In genomic region chr4:70355659-70356350, GRCm38 (mm10) we compare ENCODE assay signal across 7 mouse cellular contexts. TPM values are rescaled to one million over a fixed set of nuclear protein-coding genes. Genes with fewer than 3 reads are reported as not detected.
DNase-seq lines count a peak whose midpoint lies in the region; ATAC-seq lines count a peak whose summit lies in the region.

No protein-coding gene starts in this region.

- peak; percentile 87 for ATAC-seq in forebrain, embryonic 16.5 days
- peak; percentile 70 for ATAC-seq in megakaryocyte, adult 5-6 weeks (ENCODE audit: poor library complexity, severe bottlenecking)

- no peaks in the 10 kb centered on the region for H3K9me3 ChIP-seq in forebrain, embryonic 16.5 days (ENCODE audit: control insufficient read depth, low read length)

- no peak overlapping the region for H3K9ac ChIP-seq in forebrain, embryonic 16.5 days (replicated peaks; ENCODE audit: low read depth, low read length)

- no peak overlapping the region for H3K4me2 ChIP-seq in forebrain, embryonic 16.5 days (ENCODE audit: low read length)

- H3K4me3 ChIP-seq in forebrain, embryonic 16.5 days (replicated peaks; ENCODE audit: low read length), result no peak overlapping the region

- H3K4me1 ChIP-seq in forebrain, embryonic 16.5 days (replicated peaks; ENCODE audit: control insufficient read depth, insufficient read depth, low read length), result no peaks in the 10 kb centered on the region

- 68% methylated on average over 9 of the region's 9 CpGs for WGBS in forebrain, embryonic 16.5 days

- H3K36me3 ChIP-seq in forebrain, embryonic 16.5 days (ENCODE audit: control insufficient read depth, insufficient read depth), result peaks cover 11% of the 10 kb centered on the region

- DNase-seq in NIH3T3 (ENCODE audit: low read depth), result peak; percentile 89
- DNase-seq in c-Kit-positive CD71-positive TER-119-negative erythroid progenitor cells, embryonic 14.5 days (ENCODE audit: low read depth), result peak; percentile 22
- peak; percentile 59 for DNase-seq in induced T-regulatory cell, adult 2 months (ENCODE audit: low read depth)
- peak; percentile 66 to 67 for DNase-seq in left cerebral cortex, adult 18-20 months (ENCODE audit: low spot score in 2 of 2)
- peak; percentile 53 for DNase-seq in right cerebral cortex, postnatal 14 days

- no peak overlapping the region for H3K27ac ChIP-seq in forebrain, embryonic 16.5 days (ENCODE audit: low read length)

- no peaks in the 10 kb centered on the region for H3K27me3 ChIP-seq in forebrain, embryonic 16.5 days (replicated peaks; ENCODE audit: control insufficient read depth, insufficient read depth, low read length)

RNA-seq across cellular contexts. Expression of gene Cdk5rap2, which starts 54.4 kb away (rescaled TPM):
- polyA plus RNA-seq in forebrain, embryonic 16.5 days (2015; fragmentation: Nextera tagmentation; extraction: Ambion mirVana), result 10.9 and 12.5 TPM in 2 replicates
- 1 to 10 TPM; 6.3 to 7.1 TPM for total RNA-seq in left cerebral cortex, adult 18-20 months (2021)
- total RNA-seq in megakaryocyte, adult 5-6 weeks (2015), result 10.9 and 11.4 TPM in 2 replicates
- 25.9 and 26.3 TPM in 2 replicates for total RNA-seq in megakaryocyte, adult 5-6 weeks (2017)

Comparison
In these comparisons a context has a peak if more than half of its experiments do, and no peak if none do; other contexts are left out.
1. DNase-seq: peak in every context shown above with its lines; median percentile 89 in NIH3T3; 66 in left cerebral cortex, adult 18-20 months; 59 in induced T-regulatory cell, adult 2 months; 53 in right cerebral cortex, postnatal 14 days; 22 in c-Kit-positive CD71-positive TER-119-negative erythroid progenitor cells, embryonic 14.5 days.